Mouse (Mus musculus): ENCODE measurements around the gene Inka2. TPM values are rescaled to one million over a fixed set of nuclear protein-coding genes. Genes with fewer than 3 reads are reported as not detected.
"Not testable (repeated sequence)": the region's sequence is repeated elsewhere in the genome, so short reads cannot be mapped to it uniquely, and the experiment has no call there.

The Inka2 gene
- polyA plus RNA-seq, 1 experiment from 2014 or later: 0.13 TPM

DNA sequence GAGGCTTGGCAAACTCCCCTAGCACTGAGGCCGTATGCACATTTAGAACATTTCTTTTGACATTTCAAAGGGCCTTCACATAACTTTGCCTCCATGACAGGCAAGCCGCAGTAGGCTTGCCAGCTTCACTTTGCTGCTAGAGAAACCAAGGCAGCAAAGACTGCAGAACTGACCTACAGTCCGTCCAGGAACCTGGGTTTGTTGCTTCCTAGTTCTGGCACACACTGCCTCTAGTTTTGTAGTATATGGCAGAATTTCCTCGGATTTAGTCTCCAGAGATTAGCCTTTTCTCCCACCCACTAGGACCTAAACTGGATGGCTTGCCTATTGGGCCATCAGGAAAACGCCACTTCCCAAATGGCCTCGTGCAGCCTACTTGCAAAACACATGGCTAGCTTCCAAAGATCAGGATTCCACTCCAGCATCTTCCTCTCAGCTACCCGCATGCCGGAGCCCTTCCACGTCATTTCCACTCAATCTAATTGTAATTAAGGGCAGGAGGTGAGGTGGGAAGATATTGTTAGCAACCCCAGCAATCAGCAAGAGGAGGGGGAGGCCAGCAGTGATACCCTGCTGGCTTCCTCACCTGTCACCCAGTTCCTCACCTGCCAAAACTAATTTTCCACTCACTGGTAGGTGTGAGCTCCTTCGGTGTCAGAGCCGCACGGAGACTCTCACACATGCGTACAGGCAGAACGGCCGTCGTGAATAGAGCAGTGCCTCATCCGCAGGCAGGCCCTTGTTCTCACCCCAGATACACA is 7.8 kb upstream of the Inka2 start:
- Histone ChIP-seq H3K9me3 (ENCODE audit: low read length) (no peaks in the 10 kb centered on the region), H3K4me2 (ENCODE audit: low read depth, low read length) (no peak overlapping the region), H3K36me3 (replicated peaks; ENCODE audit: insufficient read depth, low read length) (no peaks in the 10 kb centered on the region), H3K4me1 (ENCODE audit: insufficient read depth) (peaks cover 18% of the 10 kb centered on the region), H3K4me3 (ENCODE audit: low read depth, low read length) (no peak overlapping the region), H3K27me3 (ENCODE audit: insufficient read depth, low read length) (peaks cover 11% of the 10 kb centered on the region; the same call in 1 of the 2 replicates), H3K27ac (ENCODE audit: low read depth) (no peak overlapping the region), H3K9ac (replicated peaks) (no peak overlapping the region)
- WGBS (ENCODE audit: insufficient replicate concordance): 76% methylated on average over 17 of the region's 17 CpGs
- DNase-seq (peak; percentile 12), ATAC-seq (no peak)
- TF ChIP-seq CTCF (IDR thresholded peaks at IDR 0.05; ENCODE audit: low read depth): no peak
- TF ChIP-seq EP300 (IDR thresholded peaks at IDR 0.05; ENCODE audit: low read depth): no peak

DNA sequence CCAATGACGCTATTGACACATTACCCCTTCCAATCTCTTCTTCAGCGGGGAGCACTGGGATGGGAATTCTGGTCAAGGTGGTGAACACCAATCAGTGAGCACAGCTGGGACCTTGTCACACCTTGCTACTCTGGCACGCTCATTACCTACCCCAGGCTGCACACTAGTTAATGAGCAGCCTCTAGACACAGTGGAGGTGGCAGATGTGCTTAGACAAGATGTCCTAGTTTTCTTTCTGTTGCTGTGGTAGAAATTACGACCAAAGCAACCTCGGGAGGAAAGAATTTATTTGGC is 7.3 kb upstream of the Inka2 start:
- no peak for ATAC-seq
- no peak overlapping the region for H3K9ac ChIP-seq (replicated peaks)
- H3K36me3 ChIP-seq (replicated peaks; ENCODE audit: insufficient read depth, low read length): no peaks in the 10 kb centered on the region
- TF ChIP-seq EP300 (IDR thresholded peaks at IDR 0.05; ENCODE audit: low read depth) (no peak), CTCF (IDR thresholded peaks at IDR 0.05; ENCODE audit: low read depth) (no peak)
- H3K4me2 ChIP-seq (ENCODE audit: low read depth, low read length): no peak overlapping the region
- no peaks in the 10 kb centered on the region for H3K9me3 ChIP-seq (ENCODE audit: low read length)
- no peak for DNase-seq
- peaks cover 11% of the 10 kb centered on the region; the same call in 1 of the 2 replicates for H3K27me3 ChIP-seq (ENCODE audit: insufficient read depth, low read length)
- H3K4me1 ChIP-seq (ENCODE audit: insufficient read depth): peaks cover 20% of the 10 kb centered on the region
- 63% methylated on average over 5 of the region's 5 CpGs for WGBS (ENCODE audit: insufficient replicate concordance)
- H3K4me3 ChIP-seq (ENCODE audit: low read depth, low read length): no peak overlapping the region
- no peak overlapping the region for H3K27ac ChIP-seq (ENCODE audit: low read depth)

DNA sequence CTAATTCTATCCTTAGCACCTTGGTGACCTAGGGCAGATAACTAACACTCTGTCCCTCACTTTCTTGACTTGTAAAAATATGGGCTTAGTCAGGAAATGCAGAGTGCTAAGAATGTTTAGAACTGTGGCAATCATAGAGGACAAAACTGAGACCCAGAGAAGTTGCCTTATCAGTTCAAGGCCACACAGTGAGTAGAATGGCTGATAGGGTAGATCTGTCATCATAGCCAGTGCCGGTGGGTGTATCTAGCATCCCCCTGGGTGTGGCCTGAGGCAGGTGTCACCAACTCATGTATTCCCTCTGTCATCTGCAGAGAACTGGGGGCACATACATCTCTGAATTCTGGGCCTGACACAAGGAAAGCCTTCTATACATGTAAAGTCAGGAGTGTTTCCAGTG is 6.1 kb upstream of the Inka2 start:
- peak overlapping the region; percentile 30; the same call in 1 of the 2 replicates for H3K4me2 ChIP-seq (ENCODE audit: low read depth, low read length)
- no peak overlapping the region for H3K4me3 ChIP-seq (ENCODE audit: low read depth, low read length)
- no peaks in the 10 kb centered on the region for H3K9me3 ChIP-seq (ENCODE audit: low read length)
- peaks cover 24% of the 10 kb centered on the region for H3K4me1 ChIP-seq (ENCODE audit: insufficient read depth)
- 19% methylated on average over 1 of the region's 1 CpGs for WGBS (ENCODE audit: insufficient replicate concordance)
- no peak overlapping the region for H3K27ac ChIP-seq (ENCODE audit: low read depth)
- DNase-seq (peak; percentile 14), ATAC-seq (no peak)
- H3K36me3 ChIP-seq (replicated peaks; ENCODE audit: insufficient read depth, low read length): no peaks in the 10 kb centered on the region
- peaks cover 11% of the 10 kb centered on the region; the same call in 1 of the 2 replicates for H3K27me3 ChIP-seq (ENCODE audit: insufficient read depth, low read length)
- no peak overlapping the region for H3K9ac ChIP-seq (replicated peaks)
- TF ChIP-seq EP300 (IDR thresholded peaks at IDR 0.05; ENCODE audit: low read depth) (0 out of 2 replicates have a peak, but pooled peaks have one; percentile 7), CTCF (IDR thresholded peaks at IDR 0.05; ENCODE audit: low read depth) (no peak)

DNA sequence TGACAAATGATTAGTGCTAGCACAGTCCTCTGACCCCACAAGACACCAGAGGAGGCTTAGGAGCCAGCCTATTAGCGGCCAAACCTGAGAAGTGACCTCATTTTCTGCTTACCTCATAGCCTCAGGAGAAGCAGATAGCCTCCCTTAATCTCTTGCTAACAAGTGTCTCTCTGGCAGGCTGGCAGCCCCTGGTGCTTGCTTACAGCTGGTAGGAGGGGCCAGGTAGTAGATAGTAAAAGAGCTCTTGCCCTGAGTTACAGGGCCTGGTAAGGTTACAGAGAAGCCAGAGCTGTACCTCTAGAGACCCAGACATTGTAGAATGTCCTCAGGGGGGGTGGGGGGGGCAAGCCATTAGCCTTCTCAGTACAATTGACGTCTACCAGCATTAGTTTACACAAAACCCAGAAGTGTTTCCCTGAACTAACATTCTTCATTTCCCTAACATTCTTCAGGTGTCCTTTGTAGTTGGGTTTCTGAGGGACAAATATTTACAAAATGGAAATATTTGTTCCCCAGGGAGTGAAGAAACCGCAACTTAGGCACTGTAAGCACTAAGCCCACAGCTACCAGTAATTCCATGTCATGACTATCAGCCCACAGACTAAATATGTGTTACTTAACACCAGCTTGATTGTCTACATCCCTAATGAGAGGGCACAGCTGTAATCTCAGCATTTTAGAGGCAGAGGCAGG is 5.0 kb upstream of the Inka2 start:
- H3K27me3 ChIP-seq (ENCODE audit: insufficient read depth, low read length): peaks cover 15% of the 10 kb centered on the region; the same call in 1 of the 2 replicates
- peak; percentile 41 for DNase-seq
- peak; percentile 91 for ATAC-seq
- 49% methylated on average over 3 of the region's 3 CpGs for WGBS (ENCODE audit: insufficient replicate concordance)
- H3K4me3 ChIP-seq (ENCODE audit: low read depth, low read length): no peak overlapping the region
- TF ChIP-seq CTCF (IDR thresholded peaks at IDR 0.05; ENCODE audit: low read depth): no peak
- peak; percentile 86 for TF ChIP-seq EP300 (IDR thresholded peaks at IDR 0.05; ENCODE audit: low read depth)
- no peak overlapping the region for H3K4me2 ChIP-seq (ENCODE audit: low read depth, low read length)
- no peaks in the 10 kb centered on the region for H3K9me3 ChIP-seq (ENCODE audit: low read length)
- H3K36me3 ChIP-seq (replicated peaks; ENCODE audit: insufficient read depth, low read length): no peaks in the 10 kb centered on the region
- H3K4me1 ChIP-seq (ENCODE audit: insufficient read depth): peaks cover 29% of the 10 kb centered on the region
- H3K9ac ChIP-seq (replicated peaks): no peak overlapping the region
- H3K27ac ChIP-seq (ENCODE audit: low read depth): peak overlapping the region; percentile 63

DNA sequence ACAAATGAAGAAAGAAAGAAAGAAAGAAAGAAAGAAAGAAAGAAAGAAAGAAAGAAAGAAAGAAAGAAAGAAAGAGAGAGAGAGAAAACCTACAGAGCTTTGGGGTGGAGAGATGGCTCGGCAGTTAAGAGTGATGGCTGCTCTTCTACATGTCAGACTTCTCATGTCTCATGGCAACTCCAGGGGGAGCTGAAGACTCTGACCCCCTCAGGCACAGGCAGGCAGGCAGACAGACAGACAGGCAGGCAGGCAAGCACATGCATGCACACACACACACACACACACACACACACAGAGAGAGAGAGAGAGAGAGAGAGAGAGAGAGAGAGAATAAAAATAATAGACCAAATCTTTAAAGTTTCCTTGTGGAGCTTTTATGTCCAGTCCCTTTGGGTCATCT is 3.6 kb upstream of the Inka2 start:
- not testable (repeated sequence) for H3K36me3 ChIP-seq (replicated peaks; ENCODE audit: insufficient read depth, low read length); H3K27ac ChIP-seq (ENCODE audit: low read depth); ATAC-seq; H3K4me3 ChIP-seq (ENCODE audit: low read depth, low read length); H3K9me3 ChIP-seq (ENCODE audit: low read length)
- Histone ChIP-seq H3K4me1 (ENCODE audit: insufficient read depth) (peaks cover 43% of the 10 kb centered on the region), H3K27me3 (ENCODE audit: insufficient read depth, low read length) (peaks cover 16% of the 10 kb centered on the region), H3K4me2 (ENCODE audit: low read depth, low read length) (peak overlapping the region; percentile 57), H3K9ac (replicated peaks) (peak overlapping the region; percentile 23; the same call in 1 of the 2 replicates)
- WGBS (ENCODE audit: insufficient replicate concordance): 35% methylated on average over 1 of the region's 1 CpGs
- DNase-seq: peak; percentile 13
- TF ChIP-seq CTCF (IDR thresholded peaks at IDR 0.05; ENCODE audit: low read depth): peak; percentile 33; the same call in 1 of the 2 replicates

DNA sequence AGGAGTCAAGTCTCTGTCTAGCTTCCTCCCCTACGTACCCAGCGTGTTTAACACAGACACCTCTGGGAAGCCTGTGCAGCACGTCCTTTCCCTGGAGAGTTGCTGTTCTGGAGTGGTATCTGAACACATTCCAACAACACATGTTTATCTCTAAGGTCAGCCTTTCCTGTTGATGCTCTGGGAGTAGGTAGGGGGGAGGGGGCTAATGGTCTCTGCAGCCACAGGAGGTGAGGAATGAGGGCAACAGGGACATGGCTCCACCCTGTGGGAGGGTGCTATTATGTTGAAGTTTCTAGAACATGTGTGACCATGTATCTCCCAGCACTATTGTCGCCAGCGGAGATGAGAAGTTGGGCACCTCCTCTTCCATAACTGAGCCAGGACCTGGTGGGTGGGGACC is 3.0 kb upstream of the Inka2 start:
- H3K9ac ChIP-seq (replicated peaks): peak overlapping the region; percentile 23
- peak; percentile 21 for ATAC-seq
- H3K27me3 ChIP-seq (ENCODE audit: insufficient read depth, low read length): peaks cover 19% of the 10 kb centered on the region
- DNase-seq: peak; percentile 19
- H3K27ac ChIP-seq (ENCODE audit: low read depth): no peak overlapping the region
- peaks cover 43% of the 10 kb centered on the region for H3K4me1 ChIP-seq (ENCODE audit: insufficient read depth)
- peak overlapping the region; percentile 57 for H3K4me2 ChIP-seq (ENCODE audit: low read depth, low read length)
- H3K4me3 ChIP-seq (ENCODE audit: low read depth, low read length): peak overlapping the region; percentile 15; the same call in 1 of the 2 replicates
- no peaks in the 10 kb centered on the region for H3K9me3 ChIP-seq (ENCODE audit: low read length)
- TF ChIP-seq CTCF (IDR thresholded peaks at IDR 0.05; ENCODE audit: low read depth): peak; percentile 18; the same call in 1 of the 2 replicates
- no peak for TF ChIP-seq EP300 (IDR thresholded peaks at IDR 0.05; ENCODE audit: low read depth)
- no peaks in the 10 kb centered on the region for H3K36me3 ChIP-seq (replicated peaks; ENCODE audit: insufficient read depth, low read length)
- 37% methylated on average over 5 of the region's 5 CpGs for WGBS (ENCODE audit: insufficient replicate concordance)

Measured in liver, postnatal 0 days (tissue).